Mouse (Mus musculus) midbrain, postnatal 0 days (tissue): ENCODE data around the gene Klhdc4. TPM values are rescaled to one million over a fixed set of nuclear protein-coding genes. Genes with fewer than 3 reads are reported as not detected.

Experiments
- ATAC-seq: fragments of 200-750 bp; cut with Nextera tagmentation; 2 replicates; pipeline ENCODE4 v1.8.0; 2017; ENCODE audit warnings: moderate number of reproducible peaks, mild to moderate bottlenecking, moderate TSS enrichment, moderate library complexity; ENCODE audit not compliant: low FRiP score
- DNase-seq: peaks from one replicate; pipeline ENCODE4 v3.0.0-alpha.2; 2015; ENCODE audit warnings: low spot score
- H3K27ac ChIP-seq: fragments of 300-500 bp; sonication (generic); 2 replicates; pipeline ENCODE4 v1.5.1; 2014; ENCODE audit warnings: low read depth, mild to moderate bottlenecking, low read length, mixed read lengths
- H3K27me3 ChIP-seq: fragments of 300-500 bp; sonication (generic); 2 replicates; pipeline ENCODE4 v1.6.1; 2014; ENCODE audit warnings: low read length, control low read depth, mixed read lengths; ENCODE audit not compliant: insufficient read depth
- H3K36me3 ChIP-seq: fragments of 300-500 bp; sonication (generic); 2 replicates; pipeline ENCODE4 v1.6.1; 2014; ENCODE audit warnings: low read length, control low read depth, mixed read lengths; ENCODE audit not compliant: insufficient read depth
- H3K4me1 ChIP-seq: fragments of 300-500 bp; sonication (generic); 2 replicates; pipeline ENCODE4 v1.6.1; 2014; ENCODE audit warnings: mild to moderate bottlenecking, control low read depth, antibody characterized with exemption, low read length, mixed read lengths; ENCODE audit not compliant: insufficient read depth
- H3K4me2 ChIP-seq: fragments of 300-500 bp; sonication (generic); 2 replicates; pipeline ENCODE4 v1.6.1; 2014; ENCODE audit warnings: low read depth, mild to moderate bottlenecking, low read length, mixed read lengths; ENCODE audit not compliant: poor library complexity, severe bottlenecking
- H3K4me3 ChIP-seq: fragments of 300-500 bp; sonication (generic); 2 replicates; pipeline ENCODE4 v1.5.1; 2014; ENCODE audit warnings: low read depth, mild to moderate bottlenecking, low read length, moderate library complexity
- H3K9ac ChIP-seq: fragments of 300-500 bp; sonication (generic); replicated peaks from 2 replicates; pipeline ENCODE4 v1.6.1; 2014; ENCODE audit warnings: mild to moderate bottlenecking, low read length, moderate library complexity, mixed read lengths; ENCODE audit not compliant: poor library complexity, severe bottlenecking
- H3K9me3 ChIP-seq: fragments of 300-500 bp; sonication (generic); 2 replicates; pipeline ENCODE4 v1.6.1; 2016; ENCODE audit warnings: low read length, control low read depth
- CTCF ChIP-seq: IDR thresholded peaks from 2 replicates; pipeline ENCODE4 v1.5.1; 2016; ENCODE audit warnings: antibody characterized with exemption, mild to moderate bottlenecking
- WGBS: fragments of 180-500 bp; shearing (Covaris S2); extraction: QIAGEN DNeasy Blood & Tissue Kit; methylation state at CpG from one replicate; pipeline ENCODE4 v1.1.7; 2014; 5-methylcytosine and 5-hydroxymethylcytosine counted together
- polyA plus RNA-seq: library from polyadenylated mRNA; unstranded; fragments of >200 nt; fragmentation: Nextera tagmentation; extraction: Ambion mirVana; gene quantifications from 2 replicates; pipeline ENCODE4 v1.2.1, GENCODE M21; 2015
- total RNA-seq: library from RNA; depleted of rRNA; stranded (reverse); fragments of >200 nt; gene quantifications from 2 replicates; pipeline ENCODE4 v1.2.3, GENCODE M21; 2014

Klhdc4 gene
- total and polyA plus RNA-seq, 2 experiments from 2014 or later = 30.7 to 38.3 TPM

DNA sequence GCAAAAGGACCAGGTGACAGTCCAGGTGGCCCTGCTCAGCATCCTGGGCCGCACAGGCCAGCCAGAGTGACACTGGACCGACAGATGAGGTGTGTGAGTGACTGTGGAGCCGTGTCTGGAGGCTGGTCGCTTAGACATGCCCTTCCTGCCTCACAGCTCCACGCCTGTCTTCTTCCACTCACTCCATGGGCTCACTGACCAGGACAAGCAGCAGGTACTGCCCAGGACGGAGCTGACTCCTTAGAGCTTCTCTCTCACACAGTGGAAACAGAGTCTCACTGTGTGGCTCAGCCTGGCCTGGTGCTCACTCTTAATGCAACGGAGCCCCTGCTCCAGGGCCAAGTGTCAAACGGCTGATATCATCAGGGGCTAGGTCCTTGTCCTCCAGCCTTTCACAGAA is 33.9 kb downstream of the Klhdc4 start:
- 94% methylated on average over 8 of the region's 8 CpGs for WGBS

DNA sequence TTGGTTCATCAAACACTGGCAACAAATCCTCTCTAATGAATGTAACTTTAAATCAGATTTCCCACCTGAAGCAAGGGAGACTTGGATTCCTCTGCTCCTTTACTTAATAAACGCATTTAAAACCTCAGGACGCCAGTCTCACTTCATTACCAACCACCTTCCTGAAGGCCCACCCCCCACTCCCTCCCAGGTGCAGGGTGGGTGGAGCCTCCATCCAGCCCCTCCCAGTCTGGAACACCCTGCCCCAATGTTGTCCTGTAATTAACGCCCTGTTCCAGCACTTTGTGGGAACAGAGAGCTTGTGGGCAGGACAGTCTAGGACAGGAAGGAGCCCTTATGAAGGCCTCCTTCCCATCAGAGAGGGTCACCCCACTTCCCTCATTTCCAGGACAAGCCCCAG is 35.2 kb downstream of the Klhdc4 start:
- no peaks in the 10 kb centered on the region for H3K4me1 ChIP-seq
- no peak overlapping the region for H3K4me2 ChIP-seq
- TF ChIP-seq CTCF = no peak
- DNase-seq = no peak
- no peak overlapping the region for H3K4me3 ChIP-seq
- H3K36me3 ChIP-seq = peaks cover 55% of the 10 kb centered on the region
- 51% methylated on average over 3 of the region's 3 CpGs for WGBS
- H3K27ac ChIP-seq = no peak overlapping the region
- H3K9ac ChIP-seq = no peak overlapping the region
- ATAC-seq = no peak
- H3K9me3 ChIP-seq = no peaks in the 10 kb centered on the region
- H3K27me3 ChIP-seq = no peaks in the 10 kb centered on the region

More for the DNA sequence above, 33.9 kb downstream of the Klhdc4 start:
- TF ChIP-seq CTCF = no peak
- Histone ChIP-seq H3K4me3 (no peak overlapping the region), H3K27me3 (no peaks in the 10 kb centered on the region), H3K9me3 (no peaks in the 10 kb centered on the region), H3K9ac (no peak overlapping the region), H3K27ac (no peak overlapping the region), H3K36me3 (peaks cover 68% of the 10 kb centered on the region), H3K4me2 (no peak overlapping the region), H3K4me1 (no peaks in the 10 kb centered on the region)
- DNase-seq (no peak), ATAC-seq (no peak)

DNA sequence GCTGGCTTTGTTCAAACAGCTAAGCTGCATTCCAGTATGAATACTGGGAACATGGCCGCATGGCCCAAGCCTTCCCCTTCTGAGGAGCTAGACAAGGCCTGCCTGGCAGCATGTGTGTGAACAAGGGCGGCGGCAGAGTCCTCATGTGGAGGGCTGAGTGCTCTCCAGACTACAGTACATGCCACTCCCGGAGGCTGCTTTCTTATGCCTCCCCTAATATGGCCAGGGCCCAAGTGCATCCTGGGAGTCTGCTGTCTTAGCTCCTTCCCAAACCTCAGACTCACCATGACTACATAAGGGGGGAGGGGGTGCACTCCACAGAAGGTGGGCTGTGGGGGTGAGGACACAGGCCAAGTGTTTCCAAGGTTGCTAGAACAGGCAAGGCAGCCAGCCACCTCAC is 36.7 kb downstream of the Klhdc4 start:
- no peak overlapping the region for H3K4me2 ChIP-seq
- ATAC-seq = no peak
- no peak overlapping the region for H3K27ac ChIP-seq
- H3K27me3 ChIP-seq = no peaks in the 10 kb centered on the region
- no peaks in the 10 kb centered on the region for H3K4me1 ChIP-seq
- no peak overlapping the region for H3K4me3 ChIP-seq
- TF ChIP-seq CTCF = no peak
- no peak overlapping the region for H3K9ac ChIP-seq
- no peaks in the 10 kb centered on the region for H3K9me3 ChIP-seq
- DNase-seq = no peak
- 79% methylated on average over 4 of the region's 4 CpGs for WGBS
- peaks cover 43% of the 10 kb centered on the region for H3K36me3 ChIP-seq

DNA sequence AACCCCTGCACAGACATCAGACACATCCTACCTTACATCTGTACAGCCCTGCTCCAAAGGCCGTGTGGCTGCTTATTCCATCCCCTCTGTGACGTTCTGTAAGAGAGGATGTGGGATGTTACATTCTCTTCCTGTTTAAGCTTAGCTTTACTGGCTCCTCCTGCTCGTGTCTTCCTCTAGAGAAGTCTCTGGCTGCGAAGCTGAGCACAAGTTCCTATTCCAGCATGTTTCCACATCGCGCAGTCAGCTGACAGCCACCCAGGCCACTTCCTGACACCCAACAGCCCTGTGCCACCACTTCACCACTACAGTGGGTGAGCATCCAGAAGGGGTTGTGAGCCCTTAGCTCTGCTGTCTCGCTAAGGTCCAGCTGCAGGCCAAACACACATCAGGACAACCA is 37.2 kb downstream of the Klhdc4 start:
- 84% methylated on average over 7 of the region's 7 CpGs for WGBS
- no peaks in the 10 kb centered on the region for H3K4me1 ChIP-seq
- H3K9ac ChIP-seq = no peak overlapping the region
- H3K4me2 ChIP-seq = no peak overlapping the region
- no peaks in the 10 kb centered on the region for H3K9me3 ChIP-seq
- DNase-seq = no peak
- no peak overlapping the region for H3K27ac ChIP-seq
- no peak for ATAC-seq
- TF ChIP-seq CTCF = no peak
- no peak overlapping the region for H3K4me3 ChIP-seq
- no peaks in the 10 kb centered on the region for H3K27me3 ChIP-seq
- peaks cover 38% of the 10 kb centered on the region for H3K36me3 ChIP-seq

DNA sequence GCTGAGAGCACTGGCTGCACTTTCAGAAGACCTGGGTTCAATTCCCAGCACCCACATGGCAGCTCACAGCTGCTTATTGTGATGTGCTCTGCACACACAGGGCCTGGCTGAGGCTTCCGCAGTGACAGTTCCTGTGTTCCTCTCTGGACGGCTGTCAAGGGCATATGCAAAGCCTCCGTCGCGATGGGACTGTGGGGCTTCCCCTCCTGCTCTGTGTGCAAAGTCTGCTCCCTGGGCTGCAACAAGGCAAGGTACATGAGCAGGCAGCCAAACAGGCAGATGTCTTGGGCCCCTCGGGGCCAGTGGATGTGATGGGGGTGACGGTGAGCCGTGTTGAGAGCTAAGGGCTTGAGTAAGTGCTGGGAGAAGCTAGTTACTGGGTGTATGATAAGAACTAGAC is 40.6 kb downstream of the Klhdc4 start:
- Histone ChIP-seq H3K4me3 (no peak overlapping the region), H3K4me1 (no peaks in the 10 kb centered on the region), H3K36me3 (peaks cover 33% of the 10 kb centered on the region), H3K27me3 (no peaks in the 10 kb centered on the region), H3K9ac (no peak overlapping the region), H3K9me3 (no peaks in the 10 kb centered on the region), H3K27ac (no peak overlapping the region), H3K4me2 (no peak overlapping the region)
- ATAC-seq (no peak), DNase-seq (no peak)
- TF ChIP-seq CTCF = no peak
- WGBS = 86% methylated on average over 8 of the region's 8 CpGs

DNA sequence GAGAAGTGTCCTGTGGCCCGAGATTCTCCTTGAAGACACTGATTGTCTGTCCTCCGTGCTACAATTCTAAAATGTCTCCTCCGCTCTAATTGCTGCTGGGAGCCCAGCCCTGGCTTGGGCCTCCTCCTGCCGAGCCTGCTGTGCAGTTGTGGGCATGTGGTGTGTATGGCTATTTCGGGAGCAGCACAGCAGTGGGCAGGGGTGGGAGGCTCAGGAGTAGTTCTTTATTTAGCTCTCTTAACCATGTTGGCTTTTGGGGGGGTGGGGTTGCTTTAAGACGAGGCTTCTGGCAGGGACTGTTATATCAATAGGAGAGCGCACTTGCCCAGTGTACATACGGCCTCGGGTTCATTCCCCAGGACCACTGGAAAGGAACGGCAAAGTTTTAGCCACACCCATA is 42.8 kb downstream of the Klhdc4 start:
- Histone ChIP-seq H3K4me2 (no peak overlapping the region), H3K27ac (no peak overlapping the region), H3K27me3 (no peaks in the 10 kb centered on the region), H3K4me1 (no peaks in the 10 kb centered on the region), H3K36me3 (peaks cover 21% of the 10 kb centered on the region), H3K9me3 (no peaks in the 10 kb centered on the region), H3K9ac (no peak overlapping the region), H3K4me3 (no peak overlapping the region)
- no peak for TF ChIP-seq CTCF
- no peak for DNase-seq
- WGBS = 57% methylated on average over 10 of the region's 10 CpGs
- ATAC-seq = no peak
